ENCODE assay signal across 11 mouse cellular contexts in genomic region chr7:4527302-4527689, GRCm38 (mm10). TPM values are rescaled to one million over a fixed set of nuclear protein-coding genes. Genes with fewer than 3 reads are reported as not detected.
DNase-seq lines count a peak whose midpoint lies in the region; ATAC-seq lines count a peak whose summit lies in the region.
"Had no signal": no experiment of that assay in that cellular context is flagged by ENCODE, and none has a peak within 500 bp of the region (broad histone marks: within the 10 kb centered on the region; RNA-seq: fewer than 3 reads in every experiment).

No protein-coding gene starts in this region.

- H3K27ac ChIP-seq in heart, embryonic 11.5 days (ENCODE audit: low read depth, low read length): no peak overlapping the region
- no peak overlapping the region for H3K27ac ChIP-seq in hindbrain, embryonic 14.5 days
- no peak overlapping the region for H3K27ac ChIP-seq in midbrain, embryonic 11.5 days (ENCODE audit: low read depth, low read length)

- 42% methylated on average over 18 of the region's 18 CpGs for WGBS in heart, embryonic 11.5 days (ENCODE audit: insufficient replicate concordance)
- 47% methylated on average over 18 of the region's 18 CpGs for WGBS in hindbrain, embryonic 14.5 days
- 52% methylated on average over 18 of the region's 18 CpGs for WGBS in midbrain, embryonic 11.5 days

- intact Hi-C loops in heart, postnatal 36 days (cut with DNase I): no loop called here

- no peak for DNase-seq in heart, postnatal 36 days
- DNase-seq in ZHBTc4 (ENCODE audit: low read depth, low spot score): peak; percentile 27
- DNase-seq in hindbrain, embryonic 14.5 days (ENCODE audit: low spot score): no peak
- DNase-seq in midbrain, embryonic 11.5 days (ENCODE audit: low spot score, missing footprints): no peak
- DNase-seq in urinary bladder, adult 2 months (ENCODE audit: low spot score): no peak
- DNase-seq in ovary, postnatal 10 days (ENCODE audit: low spot score): no peak
- no peak for DNase-seq in adrenal gland, adult 8-10 months
- DNase-seq: adrenal gland, postnatal 36 days had no signal

- H3K9me3 ChIP-seq in heart, embryonic 11.5 days (replicated peaks; ENCODE audit: control insufficient read depth, low read length): no peaks in the 10 kb centered on the region
- H3K9me3 ChIP-seq in hindbrain, embryonic 14.5 days (ENCODE audit: control insufficient read depth, low read length): no peaks in the 10 kb centered on the region
- no peaks in the 10 kb centered on the region for H3K9me3 ChIP-seq in midbrain, embryonic 11.5 days (ENCODE audit: control insufficient read depth, low read length)

- H3K27me3 ChIP-seq in heart, embryonic 11.5 days (ENCODE audit: control insufficient read depth, insufficient read depth, low read length): peaks cover 16% of the 10 kb centered on the region
- H3K27me3 ChIP-seq in hindbrain, embryonic 14.5 days (ENCODE audit: control insufficient read depth, insufficient read depth, low read length): peaks cover 9% of the 10 kb centered on the region
- H3K27me3 ChIP-seq in midbrain, embryonic 11.5 days (ENCODE audit: control insufficient read depth, insufficient read depth, low read length): peaks cover 4% of the 10 kb centered on the region

- H3K4me2 ChIP-seq in heart, embryonic 11.5 days: peak overlapping the region; percentile 71
- H3K4me2 ChIP-seq in hindbrain, embryonic 14.5 days (replicated peaks): peak overlapping the region; percentile 56
- peak overlapping the region; percentile 48; the same call in 1 of the 2 replicates for H3K4me2 ChIP-seq in midbrain, embryonic 11.5 days

- no peak overlapping the region for H3K4me3 ChIP-seq in heart, embryonic 11.5 days (ENCODE audit: low read depth, low read length)
- H3K4me3 ChIP-seq in hindbrain, embryonic 14.5 days (replicated peaks; ENCODE audit: low read length): peak overlapping the region; percentile 28; the same call in 1 of the 2 replicates
- H3K4me3 ChIP-seq in midbrain, embryonic 11.5 days (ENCODE audit: low read depth, low read length): no peak overlapping the region
- H3K4me3 ChIP-seq: myocyte had no signal

- H3K9ac ChIP-seq in heart, embryonic 11.5 days (ENCODE audit: low read depth, low read length): no peak overlapping the region
- no peak overlapping the region; the same call in 1 of the 2 replicates for H3K9ac ChIP-seq in hindbrain, embryonic 14.5 days
- no peak overlapping the region for H3K9ac ChIP-seq in midbrain, embryonic 11.5 days (ENCODE audit: low read length)

- ATAC-seq in heart, embryonic 11.5 days (replicated peaks; ENCODE audit: insufficient number of reproducible peaks, low FRiP score, low TSS enrichment): no peak
- ATAC-seq in hindbrain, embryonic 14.5 days (ENCODE audit: low FRiP score): peak; percentile 15
- 0 out of 2 replicates have a peak, but pooled peaks have one; percentile 2 for ATAC-seq in midbrain, embryonic 11.5 days (ENCODE audit: low FRiP score)

- H3K4me1 ChIP-seq in heart, embryonic 11.5 days (ENCODE audit: control insufficient read depth, insufficient read depth, low read length): peaks cover 10% of the 10 kb centered on the region
- H3K4me1 ChIP-seq in hindbrain, embryonic 14.5 days (replicated peaks; ENCODE audit: control insufficient read depth, insufficient read depth, low read length): peaks cover 4% of the 10 kb centered on the region; the same call in 1 of the 2 replicates
- H3K4me1 ChIP-seq in midbrain, embryonic 11.5 days (ENCODE audit: control insufficient read depth, insufficient read depth, low read length): peaks cover 8% of the 10 kb centered on the region

- H3K36me3 ChIP-seq in heart, embryonic 11.5 days (ENCODE audit: control insufficient read depth, insufficient read depth, low read length): no peaks in the 10 kb centered on the region
- no peaks in the 10 kb centered on the region for H3K36me3 ChIP-seq in hindbrain, embryonic 14.5 days (replicated peaks; ENCODE audit: control insufficient read depth, insufficient read depth)
- H3K36me3 ChIP-seq in midbrain, embryonic 11.5 days (ENCODE audit: control insufficient read depth, insufficient read depth, low read length): no peaks in the 10 kb centered on the region

RNA-seq across cellular contexts. Expression of gene Tnni3, which starts 3.3 kb away (rescaled TPM):
- 1,570 and 1,662 TPM in 2 replicates for polyA plus RNA-seq in heart, embryonic 11.5 days (2014; fragmentation: Nextera tagmentation; extraction: Ambion mirVana)
- total RNA-seq in heart, postnatal 36 days (2021): over 10,000 TPM in 1 of 2 experiments, 1,000 to 10,000 TPM in 1; 9,756 to 10,673 TPM
- 0.36 and 0.46 TPM in 2 replicates for polyA plus RNA-seq in hindbrain, embryonic 14.5 days (2014; fragmentation: Nextera tagmentation; extraction: Ambion mirVana)
- polyA plus RNA-seq in midbrain, embryonic 11.5 days (2014; fragmentation: Nextera tagmentation; extraction: Ambion mirVana): 0.97 and 1.7 TPM in 2 replicates
- 5.1 and 5.5 TPM in 2 replicates for polyA plus RNA-seq in urinary bladder, adult 2 months (2012; rRNA removed)
- 1 to 10 TPM; 1.3 to 3.1 (median 2.5) TPM for total RNA-seq in adrenal gland, adult 8-10 months (2022)
- total RNA-seq: gastrocnemius, adult 18-20 months had no signal

RNA-seq across cellular contexts. Expression of gene Dnaaf3, which starts 5.0 kb away (rescaled TPM):
- 0.19 and 0.44 TPM in 2 replicates for polyA plus RNA-seq in heart, embryonic 11.5 days (2014; fragmentation: Nextera tagmentation; extraction: Ambion mirVana)
- 1 to 10 TPM; 2.0 to 3.0 TPM for total RNA-seq in heart, postnatal 36 days (2021)
- polyA plus RNA-seq in hindbrain, embryonic 14.5 days (2014; fragmentation: Nextera tagmentation; extraction: Ambion mirVana): 1.0 and 1.5 TPM in 2 replicates
- 0.85 and 1.1 TPM in 2 replicates for polyA plus RNA-seq in midbrain, embryonic 11.5 days (2014; fragmentation: Nextera tagmentation; extraction: Ambion mirVana)
- 3.5 and 4.0 TPM in 2 replicates for polyA plus RNA-seq in urinary bladder, adult 2 months (2012; rRNA removed)
- total RNA-seq in adrenal gland, adult 8-10 months (2022): 1 to 10 TPM in 2 of 4 experiments, under 1 TPM in 2; 0.64 to 1.2 (median 1.0) TPM
- total RNA-seq: gastrocnemius, adult 18-20 months had no signal

RNA-seq across cellular contexts. Expression of gene Tnnt1, which starts 11.1 kb away (rescaled TPM):
- 260 and 262 TPM in 2 replicates for polyA plus RNA-seq in heart, embryonic 11.5 days (2014; fragmentation: Nextera tagmentation; extraction: Ambion mirVana)
- total RNA-seq in heart, postnatal 36 days (2021): 10 to 100 TPM; 20.0 to 21.3 TPM
- polyA plus RNA-seq in hindbrain, embryonic 14.5 days (2014; fragmentation: Nextera tagmentation; extraction: Ambion mirVana): 1.8 and 3.9 TPM in 2 replicates
- polyA plus RNA-seq in midbrain, embryonic 11.5 days (2014; fragmentation: Nextera tagmentation; extraction: Ambion mirVana): 6.6 and 8.1 TPM in 2 replicates
- polyA plus RNA-seq in urinary bladder, adult 2 months (2012; rRNA removed): 7.5 and 8.8 TPM in 2 replicates
- 1 to 10 TPM in 2 of 4 experiments, under 1 TPM in 2; 0.46 to 1.5 (median 1.1) TPM for total RNA-seq in adrenal gland, adult 8-10 months (2022)

RNA-seq across cellular contexts. Expression of gene Syt5, which starts 20.0 kb away (rescaled TPM):
- 0.77 and 1.3 TPM in 2 replicates for polyA plus RNA-seq in heart, embryonic 11.5 days (2014; fragmentation: Nextera tagmentation; extraction: Ambion mirVana)
- under 1 TPM; 0.54 to 0.89 TPM for total RNA-seq in heart, postnatal 36 days (2021)
- polyA plus RNA-seq in hindbrain, embryonic 14.5 days (2014; fragmentation: Nextera tagmentation; extraction: Ambion mirVana): 77.0 and 90.9 TPM in 2 replicates
- polyA plus RNA-seq in midbrain, embryonic 11.5 days (2014; fragmentation: Nextera tagmentation; extraction: Ambion mirVana): 10.4 and 10.5 TPM in 2 replicates
- 0.74 and 0.78 TPM in 2 replicates for polyA plus RNA-seq in urinary bladder, adult 2 months (2012; rRNA removed)
- total RNA-seq in adrenal gland, adult 8-10 months (2022): 10 to 100 TPM in 1 of 4 experiments, 1 to 10 TPM in 3; 5.7 to 10.0 (median 8.6) TPM
- total RNA-seq: gastrocnemius, adult 18-20 months had no signal

RNA-seq across cellular contexts. Expression of gene Ppp1r12c, which starts 25.8 kb away (rescaled TPM):
- 32.9 and 33.4 TPM in 2 replicates for polyA plus RNA-seq in heart, embryonic 11.5 days (2014; fragmentation: Nextera tagmentation; extraction: Ambion mirVana)
- 10 to 100 TPM; 59.7 to 62.2 TPM for total RNA-seq in heart, postnatal 36 days (2021)
- 50.1 and 54.7 TPM in 2 replicates for polyA plus RNA-seq in hindbrain, embryonic 14.5 days (2014; fragmentation: Nextera tagmentation; extraction: Ambion mirVana)
- polyA plus RNA-seq in midbrain, embryonic 11.5 days (2014; fragmentation: Nextera tagmentation; extraction: Ambion mirVana): 28.4 and 32.7 TPM in 2 replicates
- polyA plus RNA-seq in urinary bladder, adult 2 months (2012; rRNA removed): 72.0 and 159 TPM in 2 replicates
- 100 to 1,000 TPM in 3 of 4 experiments, 10 to 100 TPM in 1; 76.7 to 152 (median 113) TPM for total RNA-seq in adrenal gland, adult 8-10 months (2022)

Comparison
In these comparisons a context has a peak if more than half of its experiments do, and no peak if none do; other contexts are left out.
1. RNA of gene Tnni3, which starts 3.3 kb away (polyA plus RNA-seq): 1,570 to 1,662 TPM in heart, embryonic 11.5 days; 5.1 to 5.5 TPM in urinary bladder, adult 2 months, 0.97 to 1.7 TPM in midbrain, embryonic 11.5 days and 0.36 to 0.46 TPM in hindbrain, embryonic 14.5 days; every median in the first group is over 100 times any median in the second.
2. RNA of gene Tnnt1, which starts 11.1 kb away (polyA plus RNA-seq): 260 to 262 TPM in heart, embryonic 11.5 days; 7.5 to 8.8 TPM in urinary bladder, adult 2 months, 6.6 to 8.1 TPM in midbrain, embryonic 11.5 days and 1.8 to 3.9 TPM in hindbrain, embryonic 14.5 days; every median in the first group is over 10 times any median in the second.
3. Peak in every context shown above with its lines, with median percentiles within 50 percentile points of each other: H3K4me2 ChIP-seq.